Mouse (Mus musculus): ENCODE results near the gene Olfr131.
"Not testable (repeated sequence)": the region's sequence is repeated elsewhere in the genome, so short reads cannot be mapped to it uniquely, and the experiment has no call there.

The Olfr131 gene

DNA sequence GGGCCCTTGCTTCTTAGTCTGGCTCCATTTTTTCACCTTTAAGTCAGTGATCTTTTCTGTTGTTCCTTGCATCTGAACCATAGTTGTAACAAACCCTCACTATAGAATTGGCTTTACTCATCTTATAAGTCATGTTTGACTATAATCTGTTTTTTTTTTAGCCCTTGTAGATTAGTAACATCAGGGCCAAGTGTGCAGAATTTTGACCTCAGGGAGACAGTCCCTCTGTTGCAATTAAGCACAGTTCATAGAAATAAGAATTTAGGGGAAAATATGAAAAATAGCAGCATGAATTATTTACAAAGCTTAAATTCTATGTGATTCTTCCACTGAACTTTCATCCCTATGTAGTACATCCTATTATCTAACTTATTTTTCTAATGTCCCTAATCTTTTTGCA, at the start of gene Olfr131:
TSS of gene Olfr131 (minus strand) at position 101 of the 400 bp plus-strand sequence.
- no peak for DNase-seq (ENCODE audit: low read depth, low spot score)

DNA sequence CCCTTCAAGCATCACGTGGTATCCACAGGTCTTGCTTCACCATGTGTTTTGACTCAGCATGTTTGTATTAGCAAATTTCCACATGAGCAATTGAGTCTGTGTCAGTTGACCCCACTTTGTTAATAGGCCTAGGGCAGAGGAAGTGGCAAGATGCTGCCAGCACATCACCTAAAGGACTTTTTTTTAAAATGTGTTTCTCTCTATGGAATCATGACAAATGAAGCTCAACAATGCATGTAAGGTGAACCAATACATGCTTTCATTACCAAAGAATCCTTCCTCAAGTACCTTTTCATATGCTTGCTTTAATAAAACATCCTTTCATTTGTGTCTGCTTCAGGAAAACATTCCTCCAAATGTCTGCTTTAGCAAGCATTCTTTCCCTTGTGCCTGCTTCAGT, 45.9 kb upstream of the Olfr131 start, which contains the start of gene Olfr132:
TSS of gene Olfr132 (minus strand) at position 101 of the 400 bp plus-strand sequence.
- DNase-seq (ENCODE audit: low read depth, low spot score): no peak

DNA sequence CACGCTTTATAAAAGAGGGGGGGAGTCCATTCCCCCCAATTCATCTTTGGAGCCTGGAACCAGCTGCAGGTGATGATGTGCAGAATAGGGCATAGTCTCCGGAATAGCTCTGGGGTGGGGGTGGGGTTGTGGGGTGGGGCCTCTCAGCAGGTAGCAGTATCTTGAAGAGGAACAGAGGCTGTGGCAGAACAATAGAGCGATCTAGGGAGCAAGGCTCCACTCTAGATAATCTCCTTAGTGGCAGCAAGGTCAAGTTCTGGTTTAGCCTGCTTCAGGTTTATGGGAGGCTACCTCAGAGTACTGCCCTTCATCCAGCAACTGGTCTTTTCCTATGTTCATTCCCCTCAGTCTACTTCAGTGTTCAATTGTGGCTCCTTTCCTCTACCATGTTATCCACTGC, 36.9 kb upstream of the Olfr131 start:
- DNase-seq (ENCODE audit: low read depth, low spot score): not testable (repeated sequence)

DNA sequence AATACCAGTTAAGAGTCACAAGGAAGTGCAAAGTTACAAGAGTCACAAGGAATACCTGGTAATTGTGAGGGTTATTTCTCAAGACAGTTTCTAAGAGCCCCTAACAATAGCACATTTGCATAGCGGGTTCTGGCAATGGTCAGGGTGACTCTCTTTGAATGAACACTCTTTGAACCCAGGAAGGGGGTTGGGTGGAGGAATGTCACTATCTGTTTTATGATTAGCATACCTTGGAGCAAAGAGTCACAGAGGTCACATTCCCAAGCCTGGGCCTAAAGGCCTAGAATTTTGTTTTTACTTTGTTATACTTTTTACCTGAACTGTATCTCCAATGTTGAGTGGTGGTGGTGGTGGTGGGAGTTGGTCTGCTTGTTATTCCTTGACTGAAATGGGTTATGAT, 35.7 kb upstream of the Olfr131 start:
- DNase-seq (ENCODE audit: low read depth, low spot score): not testable (repeated sequence)

DNA sequence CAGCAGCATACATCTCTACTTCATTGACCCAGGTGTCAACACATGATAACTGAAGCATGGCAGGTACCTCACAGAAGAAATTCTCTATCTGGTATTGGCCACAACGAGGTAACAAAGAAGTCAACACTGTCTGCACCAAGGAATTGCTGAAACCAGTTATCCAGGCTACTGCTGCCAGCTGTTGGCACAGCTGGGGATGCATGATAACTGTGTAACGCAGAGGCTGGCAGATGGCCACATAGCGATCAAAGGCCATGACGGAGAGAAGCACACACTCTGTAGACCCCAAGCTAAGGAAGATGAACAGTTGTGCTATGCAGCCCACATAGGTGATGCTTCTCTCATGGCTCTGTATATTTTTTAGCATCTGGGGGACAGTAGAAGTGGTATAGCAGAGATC, 6.1 kb downstream of the Olfr131 start:
- DNase-seq (ENCODE audit: low read depth, low spot score): no peak

DNA sequence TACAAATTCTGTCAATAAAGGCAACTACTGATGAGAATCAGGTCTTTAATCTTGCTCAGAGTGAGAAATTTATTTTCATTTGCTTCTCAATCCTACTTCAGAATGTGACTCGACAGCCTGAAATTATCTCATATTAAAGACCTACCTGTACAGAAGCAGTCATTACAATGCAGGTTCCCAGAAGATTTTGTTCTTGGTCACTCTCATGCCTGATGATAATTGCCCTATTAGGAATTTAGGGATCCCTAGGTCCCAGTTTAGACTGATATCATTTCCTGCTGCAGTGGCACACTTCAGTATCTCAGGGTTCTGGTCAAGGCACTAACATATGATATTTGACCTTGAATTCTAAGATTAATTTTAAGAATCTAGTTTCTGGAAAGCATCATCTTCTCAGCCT, 24.9 kb downstream of the Olfr131 start, which contains the start of gene Olfr130:
TSS of gene Olfr130 (plus strand) at position 301 of the 400 bp plus-strand sequence.
- no peak for DNase-seq (ENCODE audit: low read depth, low spot score)

DNA sequence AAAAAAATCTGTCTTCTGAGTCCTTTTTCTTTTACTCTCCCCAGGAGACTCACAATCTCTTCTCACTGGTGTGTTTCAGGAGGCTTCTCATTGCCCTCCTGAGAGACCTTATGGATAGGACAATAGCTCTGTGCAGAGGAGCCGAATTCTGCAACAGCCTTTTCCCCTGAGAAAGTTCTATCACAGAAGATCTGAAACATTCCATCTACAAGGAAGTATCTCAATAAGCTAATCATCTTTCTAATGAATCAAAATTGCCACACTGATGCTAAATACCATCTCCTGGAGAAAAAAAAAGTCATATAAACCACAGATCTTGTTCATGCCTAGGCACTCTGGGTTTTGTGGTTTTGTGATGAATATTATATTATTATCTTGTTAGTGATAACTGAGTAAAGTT, 28.5 kb downstream of the Olfr131 start, which contains the start of gene Olfr129:
TSS of gene Olfr129 (minus strand) at position 101 of the 400 bp plus-strand sequence.
- no peak for DNase-seq (ENCODE audit: low read depth, low spot score)
